Mouse (Mus musculus): ENCODE data around the gene Hsd17b2.

DNA sequence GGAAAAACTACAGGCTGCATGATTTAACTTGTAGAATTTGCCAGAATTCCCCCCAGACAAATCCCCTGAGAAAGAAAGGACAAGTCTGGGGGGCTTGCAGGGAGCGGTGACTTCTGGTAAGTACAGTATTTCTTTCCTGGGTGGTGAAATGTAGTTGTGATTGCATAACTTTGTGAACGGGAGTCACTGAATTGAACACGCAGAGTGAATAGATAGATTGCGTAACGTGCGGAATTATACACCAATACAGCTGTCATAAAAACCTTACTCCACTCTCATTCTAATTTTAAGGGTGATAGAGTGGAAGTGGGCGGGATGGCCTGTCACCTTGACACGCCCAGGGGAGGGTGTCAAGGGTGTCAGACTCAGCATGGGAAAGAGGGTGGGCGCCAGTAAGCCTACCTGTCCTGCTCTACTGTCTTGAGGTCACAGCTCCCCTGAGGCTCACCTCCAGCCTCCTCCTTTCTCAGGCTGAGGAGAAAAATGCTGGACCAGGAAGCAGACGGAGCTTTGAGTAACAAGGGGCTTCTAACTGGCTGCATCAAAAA, 17.7 kb upstream of the Hsd17b2 start:
- TF ChIP-seq CTCF (IDR thresholded peaks at IDR 0.05; ENCODE audit: extremely low read depth, insufficient read length, insufficient replicate concordance, low read depth, low read length) (no peak), POLR2A (IDR thresholded peaks at IDR 0.05; ENCODE audit: low read depth, low read length) (no peak)

Data from small intestine, adult 2 months (tissue).